Mouse (Mus musculus) retina, postnatal 7 days (tissue): ENCODE data around the gene Gpt2.

Experiments used
- DNase-seq: peaks from one replicate; pipeline ENCODE4 v3.0.0-alpha.2; 2012; ENCODE audit warnings: low read depth, low spot score

Gpt2 gene

GRCm38 (mm10) chr8:85492125-85492875 lies at the start of gene Gpt2:
Gpt2 (plus strand) TSS chr8:85492576.
- peak; percentile 76 for DNase-seq

- DNase-seq, result no peak
Measured at GRCm38 (mm10) chr8:85444092-85444491, 48.3 kb upstream of the Gpt2 start.

GRCm38 (mm10) chr8:85445936-85446685 lies 46.3 kb upstream of the Gpt2 start:
- DNase-seq, result no peak

- DNase-seq, result no peak
Measured at GRCm38 (mm10) chr8:85450335-85450734, 42.0 kb upstream of the Gpt2 start.

- DNase-seq, result no peak
Measured at GRCm38 (mm10) chr8:85452328-85452727, 40.0 kb upstream of the Gpt2 start.

GRCm38 (mm10) chr8:85453256-85453655 lies 39.1 kb upstream of the Gpt2 start:
- DNase-seq, result no peak

- no peak for DNase-seq
Measured at GRCm38 (mm10) chr8:85454750-85455149, 37.6 kb upstream of the Gpt2 start.

GRCm38 (mm10) chr8:85456536-85456935 lies 35.8 kb upstream of the Gpt2 start:
- DNase-seq, result peak; percentile 79

- no peak for DNase-seq
Measured at GRCm38 (mm10) chr8:85459582-85459981, 32.8 kb upstream of the Gpt2 start.

- no peak for DNase-seq
Measured at GRCm38 (mm10) chr8:85460804-85461203, 31.6 kb upstream of the Gpt2 start.

GRCm38 (mm10) chr8:85461377-85461776 lies 31.0 kb upstream of the Gpt2 start:
- no peak for DNase-seq

- no peak for DNase-seq
Measured at GRCm38 (mm10) chr8:85462441-85462840, 29.9 kb upstream of the Gpt2 start.

- DNase-seq, result no peak
Measured at GRCm38 (mm10) chr8:85464316-85464715, 28.1 kb upstream of the Gpt2 start.

GRCm38 (mm10) chr8:85466056-85466455 lies 26.3 kb upstream of the Gpt2 start:
- no peak for DNase-seq

- DNase-seq, result no peak
Measured at GRCm38 (mm10) chr8:85470753-85471152, 21.6 kb upstream of the Gpt2 start.

- DNase-seq, result no peak
Measured at GRCm38 (mm10) chr8:85472800-85473199, 19.6 kb upstream of the Gpt2 start.

GRCm38 (mm10) chr8:85473246-85473645 lies 19.1 kb upstream of the Gpt2 start:
- DNase-seq, result no peak

GRCm38 (mm10) chr8:85474924-85475323 lies 17.5 kb upstream of the Gpt2 start:
- no peak for DNase-seq

- no peak for DNase-seq
Measured at GRCm38 (mm10) chr8:85476970-85477545, 15.3 kb upstream of the Gpt2 start.

- DNase-seq, result no peak
Measured at GRCm38 (mm10) chr8:85478397-85478796, 14.0 kb upstream of the Gpt2 start.

- DNase-seq, result no peak
Measured at GRCm38 (mm10) chr8:85479710-85480109, 12.7 kb upstream of the Gpt2 start.

- no peak for DNase-seq
Measured at GRCm38 (mm10) chr8:85481900-85482299, 10.5 kb upstream of the Gpt2 start.

GRCm38 (mm10) chr8:85482427-85482826 lies 9.9 kb upstream of the Gpt2 start:
- no peak for DNase-seq
